Mouse (Mus musculus) layer of hippocampus, adult 2 months (tissue): ENCODE measurements around the gene Aga. TPM values are rescaled to one million over a fixed set of nuclear protein-coding genes. Genes with fewer than 3 reads are reported as not detected.
A peak's percentile ranks its signal among the peaks of the same experiment; 100 is the strongest.
"Not testable (repeated sequence)": the region's sequence is repeated elsewhere in the genome, so short reads cannot be mapped to it uniquely, and the experiment has no call there.

Experiments
- DNase-seq, 2 experiments: peaks; one replicate each; pipeline ENCODE4 v3.0.0; 2022; ENCODE audit warnings: low spot score in 2 of 2
- H3K27ac ChIP-seq: fragments of 200-600 bp; 2 replicates; pipeline ENCODE4 v1.8.1; 2022
- H3K4me3 ChIP-seq: fragments of 200-600 bp; 2 replicates; pipeline ENCODE4 v1.8.1; 2022; ENCODE audit warnings: mild to moderate bottlenecking
- CTCF ChIP-seq: fragments of 200-600 bp; conservative IDR thresholded peaks from 2 replicates; pipeline ENCODE4 v1.8.1; 2022; ENCODE audit warnings: antibody characterized with exemption, mild to moderate bottlenecking, moderate library complexity
- long read RNA-seq, 2 experiments: library from polyadenylated mRNA; stranded (forward); transcript quantifications; one replicate each; pipeline ENCODE4 v2.0.0; 2021; ENCODE audit warnings: borderline mapping rate in 2 of 2
- total RNA-seq, 2 experiments: library from RNA; stranded (reverse); gene quantifications; 2 replicates each; pipeline ENCODE4 v1.2.3; 2021

Gene Aga
- 1 to 10 TPM; 6.0 to 7.0 TPM for total RNA-seq
- long read RNA-seq, experiment 1, partial matches to known transcripts, result 0 of 3 reads
- long read RNA-seq, experiment 1, other reads (novel, unspliced or antisense), result 1 of 3 reads
- long read RNA-seq, experiment 2, transcript Aga-201 (9 exons, 1,181 nt), result major isoform, 5 of 10 reads
- long read RNA-seq, experiment 2, partial matches to known transcripts, result 2 of 10 reads
- long read RNA-seq, experiment 2, other reads (novel, unspliced or antisense), result 3 of 10 reads

- peak; percentile 81 to 84 for DNase-seq
- peak within 1 kb of the TSS; percentile 78 for H3K4me3 ChIP-seq
- no peak for TF ChIP-seq CTCF
- H3K27ac ChIP-seq, result peak within 1 kb of the TSS; percentile 89
Measured at GRCm38 (mm10) chr8:53511551-53512127, at the start of gene Aga. Aga (plus strand) TSS chr8:53511727.

GRCm38 (mm10) chr8:53489063-53489462, 22.5 kb upstream of the Aga start:
- Histone ChIP-seq H3K4me3 (no peak overlapping the region), H3K27ac (no peak overlapping the region)
- DNase-seq, result no peak
- no peak for TF ChIP-seq CTCF

- TF ChIP-seq CTCF, result no peak
Measured at GRCm38 (mm10) chr8:53496216-53496615, 15.3 kb upstream of the Aga start.

GRCm38 (mm10) chr8:53496885-53497326, 14.6 kb upstream of the Aga start:
- no peak for TF ChIP-seq CTCF
- Histone ChIP-seq H3K27ac (no peak overlapping the region), H3K4me3 (no peak overlapping the region)
- no peak for DNase-seq

More at GRCm38 (mm10) chr8:53496216-53496615, 15.3 kb upstream of the Aga start:
- no peak for DNase-seq
- Histone ChIP-seq H3K4me3 (no peak overlapping the region), H3K27ac (no peak overlapping the region)

- DNase-seq, H3K27ac ChIP-seq, H3K4me3 ChIP-seq: not testable (repeated sequence)
Measured at GRCm38 (mm10) chr8:53538049-53538448, 26.5 kb downstream of the Aga start.

GRCm38 (mm10) chr8:53539585-53539984, 28.1 kb downstream of the Aga start:
- TF ChIP-seq CTCF, result no peak
- Histone ChIP-seq H3K4me3 (no peak overlapping the region), H3K27ac (no peak overlapping the region)
- DNase-seq, result no peak

GRCm38 (mm10) chr8:53562441-53563040, 51.0 kb downstream of the Aga start:
- Histone ChIP-seq H3K4me3 (no peak overlapping the region), H3K27ac (no peak overlapping the region)
- no peak for DNase-seq
- no peak for TF ChIP-seq CTCF

- no peak for DNase-seq
- H3K4me3 ChIP-seq, result no peak overlapping the region
- TF ChIP-seq CTCF, result no peak
- no peak overlapping the region for H3K27ac ChIP-seq
Measured at GRCm38 (mm10) chr8:53566223-53566622, 54.7 kb downstream of the Aga start.

Other genes with a start within 250 kb of the Aga start
- under 1 TPM; 0.15 to 0.20 TPM for gene Neil3, start 127.3 kb downstream of the Aga start, total RNA-seq